Mouse (Mus musculus) adrenal gland, adult (tissue): Measurements from ENCODE around the gene Stxbp5l.
A peak's percentile ranks its signal among the peaks of the same experiment; 100 is the strongest.
"Not testable (repeated sequence)": the region's sequence is repeated elsewhere in the genome, so short reads cannot be mapped to it uniquely, and the experiment has no call there.

Source experiments
- DNase-seq, 2 experiments: peaks; one replicate each; pipeline ENCODE4 v3.0.0; 2022 to 2023; ENCODE audit warnings: low spot score in 1 of 2; ENCODE audit not compliant: inconsistent age in 2 of 2

Stxbp5l gene

DNA sequence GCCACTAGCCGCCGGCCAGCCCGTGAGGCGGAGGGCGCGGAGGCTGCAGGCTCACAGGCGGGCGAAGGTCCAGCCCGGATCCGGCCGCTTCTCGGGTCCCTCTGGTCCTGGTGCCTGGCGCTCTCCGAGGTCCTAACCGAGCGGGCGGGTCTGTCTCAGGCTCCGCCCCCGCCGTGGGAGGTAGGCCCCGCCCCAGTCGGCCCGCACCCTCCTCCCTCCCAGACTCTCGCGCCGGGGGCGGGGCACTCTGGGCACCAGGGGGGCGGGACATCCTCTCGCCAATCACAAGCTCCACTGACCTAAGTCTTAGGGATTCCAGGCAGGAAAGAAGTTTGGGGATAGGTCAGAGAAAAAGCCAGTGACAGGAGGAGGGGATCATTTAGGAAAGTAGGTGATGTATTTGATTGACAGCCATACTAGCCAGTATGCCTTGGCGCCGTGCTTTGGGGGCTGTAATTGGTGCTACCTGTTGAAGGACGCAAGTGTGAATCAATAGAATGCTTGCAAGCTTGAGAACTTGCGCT lies at the start of gene Stxbp5l:
TSS of gene Stxbp5l (minus strand) at position 142 of the 524 bp plus-strand sequence.
- peak; percentile 94 to 97 for DNase-seq

DNA sequence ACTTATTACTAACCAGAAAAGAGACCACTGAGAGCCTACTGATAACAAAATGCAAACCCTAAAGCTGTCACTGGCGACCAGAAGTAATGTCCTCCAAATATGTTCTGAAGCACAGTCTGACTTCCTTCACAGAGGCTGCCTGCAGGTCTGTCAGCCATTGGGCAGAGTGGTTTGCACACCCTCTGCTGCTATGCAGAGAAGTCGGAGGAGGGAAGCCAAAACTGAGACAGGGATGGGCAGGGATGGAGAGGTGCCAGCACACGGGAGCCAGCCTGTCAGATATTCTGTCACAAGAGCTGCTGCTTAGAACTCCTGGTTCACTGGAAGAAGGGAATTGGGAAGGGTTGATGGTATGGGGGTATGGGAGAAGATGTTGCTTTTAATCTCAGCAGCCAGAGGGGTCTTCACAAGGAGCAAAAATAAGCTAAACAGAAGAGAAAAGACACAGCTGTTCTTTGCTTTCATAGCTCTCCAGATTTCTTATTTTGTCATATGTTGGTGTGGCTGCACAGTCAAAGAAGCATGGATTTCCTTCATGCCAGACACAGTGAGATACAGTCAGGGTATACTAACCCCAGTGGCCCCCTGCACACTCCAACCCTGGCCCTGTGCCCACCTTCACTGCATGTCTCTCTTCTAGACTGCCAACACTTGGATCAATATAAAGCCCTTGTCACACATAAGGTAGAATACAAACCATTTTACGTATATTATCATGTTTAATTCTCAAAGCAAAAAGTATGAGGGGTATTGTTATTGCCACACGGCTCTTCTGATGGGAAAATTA lies 48.8 kb upstream of the Stxbp5l start:
- DNase-seq = no peak

GRCm38 (mm10) chr16:37425434-37425833 lies 40.7 kb upstream of the Stxbp5l start:
- no peak for DNase-seq

- no peak for DNase-seq
Measured at GRCm38 (mm10) chr16:37422874-37423273, 38.1 kb upstream of the Stxbp5l start.

GRCm38 (mm10) chr16:37421851-37422250 lies 37.1 kb upstream of the Stxbp5l start:
- DNase-seq = no peak

- DNase-seq = peak in 1 of 2 experiments; percentile 31
Measured at GRCm38 (mm10) chr16:37420512-37420911, 35.8 kb upstream of the Stxbp5l start.

GRCm38 (mm10) chr16:37405536-37405935 lies 20.8 kb upstream of the Stxbp5l start:
- DNase-seq = no peak

DNA sequence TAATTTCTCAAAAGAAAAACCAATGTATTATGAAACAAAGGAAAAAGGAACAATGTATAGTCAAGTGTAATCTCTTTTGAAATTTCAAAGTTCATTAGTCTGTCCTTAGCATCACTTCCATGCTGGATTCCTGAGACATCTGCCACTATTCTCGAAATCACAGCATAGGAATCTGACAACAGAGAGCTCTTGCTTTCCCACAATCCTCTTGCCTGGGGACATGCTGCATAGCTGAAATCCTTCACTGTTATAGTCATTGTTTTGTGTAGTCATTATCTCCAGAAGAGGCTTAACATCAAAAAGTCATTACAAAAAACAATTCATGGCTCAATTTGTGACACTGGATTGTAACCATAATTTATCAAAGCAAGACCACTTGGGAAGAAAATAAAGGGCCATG lies 20.2 kb upstream of the Stxbp5l start:
- DNase-seq = no peak

DNA sequence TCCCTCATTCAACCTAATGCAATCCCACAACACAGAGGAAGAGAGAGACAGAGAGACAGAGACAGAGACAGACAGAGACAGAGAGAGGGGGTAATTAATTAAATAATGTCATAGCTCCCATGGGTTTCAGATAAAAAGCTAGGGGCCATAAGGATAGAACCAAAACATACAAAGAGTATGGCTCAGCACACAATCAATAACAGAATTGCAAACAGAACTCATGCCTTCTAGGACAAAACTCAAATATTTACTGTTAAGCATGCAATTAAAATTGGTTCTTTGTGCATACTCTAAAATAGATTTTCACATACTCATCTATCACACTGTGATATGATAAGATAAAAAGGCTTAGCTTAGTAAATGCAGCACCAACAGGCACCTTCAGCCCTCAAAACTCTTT lies 5.2 kb upstream of the Stxbp5l start:
- DNase-seq = no peak

- no peak for DNase-seq
Measured at GRCm38 (mm10) chr16:37389201-37389905, 4.6 kb upstream of the Stxbp5l start.

DNA sequence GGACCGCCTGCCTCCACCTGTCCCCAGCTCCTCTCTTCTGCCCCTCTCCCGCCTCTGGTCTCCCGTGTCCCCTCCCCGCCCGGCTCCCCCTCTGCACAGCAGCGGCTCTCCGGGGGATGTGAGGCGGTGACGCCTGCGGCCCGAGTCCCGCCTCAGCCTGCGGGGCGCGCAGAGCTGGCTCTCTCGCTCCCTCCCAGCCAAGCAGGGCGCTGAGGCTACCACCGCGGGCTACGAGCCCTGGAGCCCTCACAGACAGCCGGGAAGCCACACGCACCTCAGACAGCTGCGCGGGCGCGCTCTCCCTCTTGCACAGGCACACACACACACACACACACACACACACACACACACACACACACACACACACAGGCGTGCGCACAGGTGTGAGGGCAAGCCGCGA lies 393 bp downstream of the Stxbp5l start:
- DNase-seq = peak; percentile 54 to 76

DNA sequence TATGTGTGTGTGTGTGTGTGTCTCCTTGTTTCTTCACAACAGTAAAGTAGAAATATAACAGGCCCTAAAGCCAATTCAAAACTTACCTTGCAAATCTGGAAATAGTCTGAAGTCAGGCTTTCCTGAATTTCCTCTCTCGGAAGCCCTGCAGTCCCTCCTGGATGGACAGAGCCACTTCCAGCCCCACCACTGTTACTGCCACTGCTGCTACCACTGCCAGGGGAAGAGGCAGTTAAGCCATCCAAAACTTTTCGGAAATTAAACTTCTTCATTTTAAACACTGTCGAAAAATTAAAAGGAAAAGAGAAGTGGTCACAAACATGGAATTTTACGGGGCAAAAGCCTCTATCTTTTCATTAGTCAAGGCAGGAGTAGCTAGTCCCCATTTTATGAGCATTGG lies 1.3 kb downstream of the Stxbp5l start:
- no peak for DNase-seq

DNA sequence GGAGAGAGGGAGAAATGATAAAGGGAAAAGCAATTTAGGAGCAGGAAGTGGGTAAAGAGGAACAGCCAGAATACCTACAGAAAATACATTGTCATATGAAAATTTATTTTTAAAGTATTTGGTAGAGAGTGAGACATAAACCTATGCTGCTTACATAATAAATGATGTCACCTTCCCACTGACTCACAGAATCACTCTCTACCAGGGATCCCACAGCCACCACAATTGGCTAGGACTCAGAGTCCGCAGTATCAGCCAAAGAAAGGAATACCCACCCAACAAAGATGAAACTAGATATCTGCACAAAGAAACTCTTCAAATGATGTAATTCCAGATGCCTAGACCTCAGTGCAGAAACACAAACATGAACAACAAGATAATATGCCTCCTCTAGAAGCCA lies 12.0 kb downstream of the Stxbp5l start:
- peak; percentile 36 to 43 for DNase-seq

GRCm38 (mm10) chr16:37367426-37367825 lies 17.3 kb downstream of the Stxbp5l start:
- DNase-seq = no peak

- DNase-seq = no peak
Measured at GRCm38 (mm10) chr16:37363958-37364357, 20.8 kb downstream of the Stxbp5l start.

- DNase-seq = no peak
Measured at GRCm38 (mm10) chr16:37355621-37356020, 29.1 kb downstream of the Stxbp5l start.

GRCm38 (mm10) chr16:37347092-37347491 lies 37.7 kb downstream of the Stxbp5l start:
- DNase-seq = peak; percentile 48 to 54

- DNase-seq = no peak
Measured at GRCm38 (mm10) chr16:37344960-37345359, 39.8 kb downstream of the Stxbp5l start.

DNA sequence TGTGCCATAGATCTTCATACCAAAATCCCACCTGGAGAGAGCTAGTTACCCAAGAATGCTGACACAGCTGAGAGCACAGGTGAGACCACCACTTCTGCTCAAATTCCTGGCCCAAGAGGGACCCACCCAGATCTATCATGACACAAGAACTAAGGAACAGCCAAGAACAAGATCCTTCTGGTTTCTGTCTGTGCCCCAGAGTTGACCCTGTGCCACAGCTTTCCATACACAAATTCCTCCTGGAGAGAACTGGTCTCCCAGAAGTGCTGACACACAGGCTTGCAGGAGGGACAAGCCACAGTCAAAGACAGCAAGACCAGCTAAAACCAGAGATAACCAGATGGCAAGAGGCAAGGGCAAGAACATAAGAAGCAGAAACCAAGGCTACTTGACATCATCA lies 43.3 kb downstream of the Stxbp5l start:
- not testable (repeated sequence) for DNase-seq

GRCm38 (mm10) chr16:37338177-37338576 lies 46.6 kb downstream of the Stxbp5l start:
- DNase-seq = no peak

DNA sequence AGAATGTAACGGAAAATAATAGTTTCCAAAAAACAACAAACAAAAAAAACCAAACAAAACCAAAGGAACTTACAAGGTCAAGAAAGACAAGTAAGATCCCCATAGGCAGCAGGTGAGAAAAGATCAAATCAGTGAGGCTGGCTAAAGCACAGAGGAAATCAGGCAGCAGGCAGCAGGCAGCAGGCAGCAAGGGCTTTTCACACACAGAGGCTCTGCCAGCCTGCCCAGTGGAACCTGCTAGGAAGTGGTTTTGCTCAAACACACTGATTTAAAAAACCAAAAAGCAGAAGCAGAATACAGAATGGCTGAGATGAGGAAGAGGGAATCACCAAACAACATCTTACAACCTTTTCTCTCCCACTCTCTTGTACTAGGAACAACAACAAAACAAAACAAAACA lies 47.2 kb downstream of the Stxbp5l start:
- no peak for DNase-seq

- DNase-seq = no peak
Measured at GRCm38 (mm10) chr16:37304441-37304840, 80.3 kb downstream of the Stxbp5l start.
